Mouse (Mus musculus) adrenal gland (tissue): Measurements from ENCODE around the gene Man1c1.

Experiments
- intact Hi-C: fragments of 180-260 bp; cut with DNase I; formaldehyde crosslinking; loops from one replicate; pipeline ENCODE4 v1.15.1; 2025

Man1c1 gene

DNA sequence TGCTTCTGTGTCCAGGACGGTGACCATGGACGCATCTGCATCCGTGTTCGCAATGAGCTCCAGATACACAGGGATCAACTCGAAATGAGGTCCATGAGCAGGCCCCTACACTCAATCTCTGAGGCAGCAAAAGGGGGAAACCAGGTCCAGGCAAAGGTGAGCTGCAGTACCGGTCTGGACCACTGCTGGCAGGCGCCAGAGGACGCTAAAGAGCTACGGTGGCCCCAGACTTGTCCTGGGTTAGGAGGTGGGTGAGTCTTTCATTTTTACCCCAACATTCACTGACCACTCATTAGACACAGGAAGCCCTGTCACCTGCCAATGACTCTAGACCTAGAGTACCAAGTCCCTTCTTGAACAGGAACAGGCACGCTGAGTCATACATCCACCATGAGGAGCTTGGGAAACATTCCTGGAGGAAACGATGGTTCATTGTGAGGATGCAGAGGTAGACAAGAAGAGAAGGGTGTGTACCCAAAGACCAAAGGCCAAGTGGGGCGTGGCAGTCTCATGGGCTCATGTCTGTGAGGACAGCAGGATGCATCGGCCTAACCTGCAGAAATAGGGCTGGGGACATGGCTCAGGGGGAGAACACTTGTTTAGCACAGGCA, 21.8 kb upstream of the Man1c1 start:
- intact Hi-C loops: no loop called here

DNA sequence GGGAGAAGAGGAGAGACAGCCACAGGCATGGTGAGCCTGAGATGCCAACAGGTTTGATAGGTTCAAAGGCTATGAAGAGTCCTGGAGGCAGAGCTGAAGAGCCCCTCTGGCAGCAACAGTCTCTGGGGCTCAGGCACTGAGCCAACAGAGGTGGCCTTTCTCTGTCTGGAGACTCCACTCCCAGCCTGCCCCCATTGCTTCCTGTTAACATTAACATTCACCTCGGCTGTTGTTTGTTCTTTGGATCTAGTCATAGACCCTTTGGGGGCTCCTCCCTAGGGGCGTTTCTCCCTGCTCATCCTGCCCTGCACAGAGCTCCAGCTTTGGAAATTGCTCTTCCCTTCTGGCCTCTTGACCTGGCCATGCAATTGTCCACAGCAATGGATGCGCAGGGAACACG, 20.9 kb upstream of the Man1c1 start:
- intact Hi-C loops: no loop called here

DNA sequence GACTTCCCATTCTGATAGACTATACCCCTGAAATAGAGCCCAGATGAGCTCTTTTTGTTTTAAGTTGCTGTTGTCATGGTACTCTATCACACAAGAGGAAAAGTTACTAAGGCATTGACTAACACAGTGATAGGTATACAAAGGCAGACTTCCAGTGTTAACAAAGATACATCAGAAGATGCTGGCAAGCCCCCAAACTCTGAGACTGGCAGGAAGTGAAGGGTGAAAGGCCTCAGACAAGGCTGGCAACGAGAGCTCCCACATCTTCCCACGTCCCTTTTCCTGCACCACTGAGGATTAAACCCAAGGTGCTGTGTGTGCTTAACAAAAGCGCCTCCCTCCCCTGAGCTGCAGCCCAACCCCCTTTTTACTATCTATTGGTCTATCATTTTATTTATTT, 19.2 kb upstream of the Man1c1 start:
- intact Hi-C loops: no loop called here

GRCm38 (mm10) chr4:134721076-134721475, 17.0 kb upstream of the Man1c1 start:
- intact Hi-C loops: no loop called here

DNA sequence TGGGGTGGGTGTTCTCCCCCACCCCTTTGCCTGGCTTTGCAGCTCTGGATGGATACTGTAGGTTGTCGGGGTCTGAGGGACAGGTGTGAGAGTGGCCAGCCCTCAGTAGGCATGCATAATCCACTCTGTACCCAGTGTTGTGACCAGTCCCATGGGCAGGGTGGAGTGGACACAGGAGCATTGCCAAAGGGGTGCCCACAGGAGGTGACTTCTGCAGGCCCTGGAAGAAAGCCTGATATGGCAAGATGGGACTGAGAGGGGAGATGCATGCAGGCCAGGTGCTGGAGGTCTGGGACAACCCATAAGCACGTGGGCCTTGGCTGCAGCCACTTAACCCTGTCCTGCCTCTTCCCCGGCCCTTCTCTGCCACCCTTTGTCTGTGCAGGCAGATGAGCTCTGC, 16.3 kb upstream of the Man1c1 start:
- intact Hi-C loops: no loop called here

DNA sequence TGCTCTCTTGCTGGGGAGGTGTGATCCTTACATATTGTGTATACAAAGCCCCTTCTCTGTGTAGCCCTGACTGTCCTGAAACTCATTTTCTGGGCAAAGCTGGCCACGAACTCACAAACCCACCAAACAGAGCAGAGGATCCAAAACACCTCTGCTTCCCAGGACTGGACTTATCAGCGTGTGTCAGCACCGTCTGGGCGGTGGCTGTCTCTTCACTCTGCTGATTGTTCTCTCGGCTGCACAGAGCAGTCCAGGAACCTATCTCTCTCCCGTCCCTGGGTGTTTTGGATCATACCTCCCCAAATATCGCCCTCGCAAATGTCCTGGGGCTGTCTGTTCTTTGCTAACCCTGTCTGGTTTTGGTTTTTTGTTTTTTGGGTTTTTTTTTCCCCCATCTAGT, 15.4 kb upstream of the Man1c1 start:
- intact Hi-C loops: no loop called here

DNA sequence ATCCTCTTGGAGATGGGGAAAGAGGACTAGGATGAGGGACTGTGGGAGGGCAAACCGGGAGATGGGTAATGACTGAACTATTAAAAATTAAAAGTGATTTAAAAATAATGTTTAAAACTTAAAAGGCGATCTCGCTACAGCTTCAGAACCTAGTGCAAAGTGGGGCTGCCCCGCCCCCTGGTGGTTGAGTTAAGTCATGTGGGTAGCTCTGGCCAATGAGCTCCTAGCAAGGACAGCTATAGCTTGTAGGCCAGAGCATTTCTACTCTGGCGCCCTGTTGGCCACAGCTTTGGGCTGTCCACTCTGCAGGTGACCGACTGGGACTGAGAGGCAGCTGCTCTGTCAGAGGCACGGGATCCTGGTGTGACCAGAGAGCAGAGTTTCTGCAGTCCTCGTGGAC, 9.8 kb upstream of the Man1c1 start:
- intact Hi-C loops: loop anchor here (1.0 kb wide), 1 partner anchor 171 kb away; no protein-coding TSS in a partner anchor

GRCm38 (mm10) chr4:134705311-134705710, 1.2 kb upstream of the Man1c1 start:
- intact Hi-C loops: loop anchor here (10.0 kb wide), 1 partner anchor 121 kb away; no protein-coding TSS in a partner anchor

DNA sequence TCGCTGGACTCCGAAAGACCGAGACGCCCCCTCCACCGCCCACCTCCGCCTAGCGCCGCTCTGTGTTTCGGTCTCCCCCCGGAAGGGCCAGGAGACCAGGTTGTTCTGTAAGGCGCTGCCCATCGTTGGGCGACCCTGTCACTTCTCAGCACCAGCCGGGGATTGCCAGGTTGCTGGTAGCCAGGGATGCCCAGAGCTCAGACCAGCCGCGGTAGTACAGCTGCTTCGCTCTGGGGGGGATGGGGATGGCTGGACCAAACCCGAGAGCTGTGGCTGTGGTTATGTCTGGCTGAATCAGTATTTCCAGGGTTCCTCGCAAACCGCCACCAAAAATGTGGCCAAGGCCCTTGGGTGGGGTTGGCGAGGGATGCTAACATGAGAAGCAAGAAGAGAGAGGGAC, 500 bp upstream of the Man1c1 start:
- intact Hi-C loops: loop anchor here (5.0 to 10.0 kb wide), 2 partner anchors 67 to 120 kb away; no protein-coding TSS in a partner anchor

DNA sequence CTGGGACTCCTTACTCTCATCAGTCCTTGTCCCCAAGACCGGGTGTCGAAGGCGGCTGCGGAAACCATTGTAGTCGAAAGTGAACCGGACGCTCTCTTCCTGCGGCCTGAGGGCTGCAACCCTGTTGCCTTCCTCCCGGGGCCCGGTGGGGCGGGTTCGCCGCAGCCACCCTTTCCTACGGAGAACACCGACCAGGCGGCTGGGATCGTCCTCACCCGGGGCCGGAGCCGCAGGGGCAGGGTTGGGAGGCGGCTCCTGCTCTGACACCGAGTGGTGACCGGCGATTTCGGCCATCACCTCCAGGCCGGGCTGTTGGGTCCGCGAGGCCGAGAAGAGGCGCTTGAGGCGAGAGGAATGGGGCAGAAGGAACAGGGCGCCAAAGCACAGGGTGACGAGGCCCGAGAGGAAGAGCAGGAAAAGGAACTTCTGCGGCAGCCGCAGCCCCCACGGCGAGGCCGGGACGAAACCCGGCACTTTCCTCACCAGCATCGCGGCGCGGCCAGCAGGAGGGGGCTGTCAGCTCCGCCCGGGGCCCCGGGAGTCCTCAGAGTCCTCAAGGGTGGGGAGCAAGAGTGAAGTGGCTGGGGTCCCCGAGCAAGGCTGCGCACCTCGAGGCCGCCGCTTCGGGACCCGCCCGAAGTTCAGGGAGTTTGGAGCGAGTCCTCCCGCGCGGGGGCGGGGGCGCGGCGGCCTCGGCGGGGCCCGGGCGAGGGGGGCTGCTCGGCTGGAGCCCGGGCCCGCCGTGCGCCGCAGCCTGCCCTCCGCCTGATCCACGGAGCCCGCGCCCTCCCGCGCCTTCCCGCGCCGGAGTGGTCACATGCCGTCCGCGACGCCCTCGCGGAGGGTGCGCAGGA, 882 bp downstream of the Man1c1 start:
- intact Hi-C loops: loop anchor here (5.0 to 10.0 kb wide), 2 partner anchors 66 to 118 kb away; no protein-coding TSS in a partner anchor

DNA sequence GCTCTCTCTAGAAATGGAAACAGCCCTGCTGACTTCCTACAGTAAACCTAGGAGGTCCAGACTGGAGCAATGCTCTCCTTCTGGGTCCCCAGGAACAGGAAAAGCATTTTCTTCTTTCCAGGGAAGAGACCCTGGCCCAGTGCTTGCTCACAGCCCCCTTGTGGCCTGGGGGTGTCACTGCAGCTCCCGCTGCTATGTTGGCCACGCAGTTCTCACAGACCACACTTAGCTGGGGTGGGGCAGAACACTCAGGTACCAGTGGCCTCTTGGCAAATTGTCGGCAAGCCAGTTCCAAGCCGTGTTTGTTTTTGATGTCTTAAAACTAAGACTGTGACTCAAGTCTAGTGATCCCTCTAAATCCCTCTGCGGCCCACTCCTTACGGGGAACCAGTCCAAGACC, 2.2 kb downstream of the Man1c1 start:
- intact Hi-C loops: loop anchor here (5.0 to 10.0 kb wide), 2 partner anchors 65 to 117 kb away; no protein-coding TSS in a partner anchor

- intact Hi-C loops: loop anchor here (5.0 to 10.0 kb wide), 2 partner anchors 64 to 116 kb away; no protein-coding TSS in a partner anchor
These were observed 3.2 kb downstream of the Man1c1 start for GRCm38 (mm10) chr4:134700911-134701310.

- intact Hi-C loops: no loop called here
These were observed 10.7 kb downstream of the Man1c1 start for GRCm38 (mm10) chr4:134693202-134693940.

DNA sequence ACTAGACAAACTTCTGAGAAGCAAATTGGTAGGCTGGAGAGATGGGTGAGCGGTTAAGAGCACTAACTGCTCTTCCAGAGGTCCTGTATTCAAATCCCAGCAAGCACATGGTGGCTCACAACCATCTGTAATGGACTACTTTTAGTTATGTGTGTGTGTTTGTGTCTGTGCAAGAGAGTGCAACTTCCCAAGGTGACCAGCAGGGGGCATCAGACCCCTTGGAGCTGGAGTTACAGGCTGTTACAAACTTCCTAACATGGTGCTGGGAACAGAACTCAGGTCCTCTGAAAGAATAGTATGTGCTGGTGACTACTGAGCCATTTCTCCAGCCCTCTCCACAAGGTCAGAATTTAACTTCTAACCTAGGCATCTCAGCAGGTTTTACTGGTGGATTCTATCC, 11.7 kb downstream of the Man1c1 start:
- intact Hi-C loops: no loop called here

DNA sequence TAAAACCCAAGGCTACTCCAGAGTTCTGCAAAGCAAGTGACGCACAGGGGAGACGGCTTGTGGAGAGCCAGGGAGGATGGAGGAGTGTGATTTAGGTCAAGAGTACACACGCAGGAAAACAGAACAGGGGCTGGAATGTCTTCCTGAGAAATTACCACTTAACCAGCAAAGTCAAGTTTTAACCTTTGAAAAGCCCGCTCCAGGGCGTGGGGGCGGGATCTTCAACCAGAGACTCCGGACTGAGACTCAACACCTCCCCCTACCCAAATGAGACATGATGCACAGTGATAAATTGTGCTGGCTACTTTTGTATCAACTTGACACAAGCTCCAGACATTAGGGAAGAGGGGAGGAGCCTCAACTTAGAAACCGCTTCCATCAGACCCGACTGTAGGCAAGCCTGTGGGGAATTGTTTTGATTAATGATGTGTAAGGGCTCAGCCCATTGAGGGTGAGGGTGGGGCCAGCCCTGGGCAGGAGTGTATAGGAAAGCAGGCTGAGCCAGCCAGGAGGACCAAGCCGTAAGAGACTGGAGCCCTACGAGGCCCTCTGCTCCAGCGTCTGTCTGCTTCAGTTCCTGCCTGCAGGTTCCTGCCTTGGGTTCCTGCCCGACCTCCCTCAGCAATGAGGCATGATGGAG, 17.9 kb downstream of the Man1c1 start:
- intact Hi-C loops: no loop called here

DNA sequence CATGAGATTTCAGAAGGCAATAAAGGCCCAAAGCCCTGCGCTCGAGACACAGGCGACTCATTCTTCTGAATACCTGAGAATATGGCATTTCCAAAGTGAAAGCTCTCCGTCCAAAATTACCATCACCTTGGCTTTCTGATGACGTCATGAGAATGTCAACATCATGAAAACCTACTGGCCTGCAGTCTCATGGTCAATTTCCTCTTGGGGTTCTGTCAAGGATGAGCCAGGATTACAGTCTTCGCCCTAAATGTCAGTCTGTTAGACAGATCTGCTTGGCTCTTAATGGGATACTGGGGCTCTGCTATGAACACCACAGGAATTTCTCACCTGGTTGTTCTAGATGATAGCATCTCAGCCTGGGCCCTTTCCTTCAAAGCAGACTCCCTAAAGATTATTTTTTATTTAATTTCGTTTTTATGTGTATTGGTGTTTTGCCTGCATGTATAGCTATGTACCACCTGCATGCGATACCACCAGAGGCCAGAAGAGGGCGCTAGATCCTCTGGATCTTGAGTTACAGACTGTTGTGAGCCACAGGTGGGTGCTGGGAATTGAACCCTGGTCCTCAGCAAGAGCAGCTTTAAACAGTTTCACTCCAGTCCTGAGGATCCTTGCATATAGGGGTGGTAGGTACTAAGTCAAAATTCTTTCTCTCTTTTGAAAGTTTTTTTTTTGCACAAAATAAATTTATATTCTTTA, 19.3 kb downstream of the Man1c1 start:
- intact Hi-C loops: no loop called here

DNA sequence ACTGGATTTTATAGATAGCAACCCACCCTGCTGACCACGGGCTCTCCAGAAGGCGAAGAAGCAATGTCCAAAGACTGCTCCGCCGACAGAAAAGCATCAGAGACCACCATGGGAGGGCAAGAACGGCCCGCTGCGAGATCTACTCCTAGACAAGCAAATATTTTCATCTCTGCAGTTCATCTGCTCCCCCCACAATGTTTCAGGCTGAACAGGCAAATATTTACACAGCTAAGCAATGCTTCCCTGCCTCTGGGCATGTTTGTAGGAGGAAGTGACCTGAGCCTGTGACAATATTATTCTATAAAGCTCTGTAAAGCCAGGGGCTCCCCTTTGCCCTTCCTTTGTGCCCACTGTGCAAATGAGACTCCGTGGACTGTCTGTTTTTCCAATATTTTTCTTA, 20.2 kb downstream of the Man1c1 start:
- intact Hi-C loops: no loop called here

DNA sequence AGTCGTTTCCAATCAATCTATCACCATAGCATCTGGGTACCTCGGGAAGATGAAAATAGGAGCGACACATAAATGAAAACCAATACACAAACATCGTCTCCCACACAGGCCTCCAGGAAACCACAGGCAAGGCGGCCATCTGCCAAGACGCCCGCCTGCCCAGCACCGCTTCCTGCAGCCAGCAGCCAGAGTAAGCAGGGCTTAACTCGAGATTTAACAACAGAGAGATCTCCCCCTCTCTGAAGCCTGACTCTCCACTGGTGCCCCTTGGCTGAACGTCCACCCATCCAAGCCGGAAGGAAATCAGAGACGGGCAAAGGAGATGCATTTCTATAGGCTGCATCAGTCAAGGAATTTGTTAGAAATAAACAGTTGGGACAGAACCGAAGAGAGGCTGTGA, 21.1 kb downstream of the Man1c1 start:
- intact Hi-C loops: no loop called here

DNA sequence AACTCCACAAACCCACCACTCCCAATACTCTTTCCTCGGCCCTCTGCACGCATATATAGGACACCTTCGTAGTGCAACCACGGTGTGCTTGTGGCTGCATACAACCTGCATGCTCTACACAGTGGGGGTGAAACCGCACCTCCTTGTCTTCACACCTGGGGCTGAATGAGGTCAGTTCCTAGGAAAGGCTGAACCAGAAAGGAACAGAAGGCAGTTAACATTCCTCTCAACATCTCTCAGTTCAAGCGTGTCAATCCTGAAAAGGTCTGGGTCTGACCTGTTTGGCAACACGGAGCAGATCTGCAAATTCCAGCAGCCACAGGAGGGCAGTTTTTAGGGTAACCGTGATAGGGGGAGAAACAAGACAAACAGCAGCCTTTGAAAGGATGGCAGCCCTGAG, 21.7 kb downstream of the Man1c1 start:
- intact Hi-C loops: no loop called here

- intact Hi-C loops: no loop called here
These were observed 22.3 kb downstream of the Man1c1 start for GRCm38 (mm10) chr4:134681819-134682218.
